Mouse (Mus musculus) effector memory CD4-positive, alpha-beta T cell, adult 5 months (primary cell): ENCODE data around the gene Lyrm1. TPM values are rescaled to one million over a fixed set of nuclear protein-coding genes. Genes with fewer than 3 reads are reported as not detected.

Source experiments
- polyA plus RNA-seq: library from polyadenylated mRNA; unstranded; fragments of 100-300 nt; shearing (Covaris generic); gene quantifications from one replicate; pipeline ENCODE4 v1.2.1, GENCODE M21; 2017

Lyrm1 gene
- polyA plus RNA-seq = 11.1 TPM

DNA sequence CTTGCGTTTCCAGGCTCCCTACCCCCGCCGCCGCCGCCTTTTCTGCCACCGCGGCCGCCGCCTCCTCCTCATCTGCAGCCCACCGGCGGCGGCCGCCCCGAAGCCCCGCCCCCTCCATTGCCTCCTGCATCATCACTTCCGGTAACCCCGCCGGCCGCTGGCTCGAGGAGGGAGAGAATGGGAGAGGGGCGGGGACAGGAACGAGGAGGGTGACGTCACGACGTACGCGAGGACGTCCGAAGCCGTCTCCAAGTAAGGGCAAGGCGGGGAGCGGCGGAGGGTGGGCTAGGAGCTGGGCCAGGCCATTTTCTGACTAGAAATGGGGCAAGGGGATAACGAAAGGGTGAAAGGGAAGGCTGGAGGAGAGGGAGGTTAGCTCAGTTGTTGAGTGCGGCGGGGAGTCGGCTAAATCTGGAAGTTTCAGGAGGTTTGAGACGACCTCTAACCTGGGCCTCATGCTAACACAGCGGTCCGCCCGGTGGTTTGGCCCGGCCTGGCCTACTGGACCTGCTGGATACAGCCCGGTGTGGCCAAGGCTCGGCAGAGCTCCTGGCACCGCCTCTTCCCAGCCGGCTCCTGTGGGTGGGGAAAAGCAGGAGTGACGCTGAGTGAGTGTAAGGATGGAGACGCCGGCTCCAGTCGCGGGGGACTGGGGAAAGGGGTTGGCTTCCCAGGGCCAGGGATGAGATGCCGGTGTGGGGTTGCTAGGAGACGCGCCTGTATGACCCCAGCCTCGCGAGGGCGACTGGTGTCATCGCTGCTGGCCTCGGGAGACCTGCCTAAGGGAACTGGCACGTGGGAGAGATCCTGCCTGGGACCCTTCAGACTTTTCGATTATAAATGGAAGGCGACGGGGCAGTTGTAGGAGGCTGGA lies at the start of gene Lyrm1, which contains the start of gene Dcun1d3:
Gene Lyrm1 (plus strand): TSS at position 223 of the 874 bp plus-strand sequence.
Gene Dcun1d3 (minus strand): TSS at position 660 of the 874 bp plus-strand sequence.

Other genes starting within 250 kb of the Lyrm1 start
- not detected for gene Acsm4, start 205.8 kb upstream of the Lyrm1 start, polyA plus RNA-seq
- 66.8 TPM for gene Thumpd1, start 175.1 kb upstream of the Lyrm1 start, polyA plus RNA-seq
- gene Acsm3, start 134.9 kb upstream of the Lyrm1 start, polyA plus RNA-seq = 0.11 TPM
- 39.6 TPM for gene Rexo5, start 101.9 kb upstream of the Lyrm1 start, polyA plus RNA-seq
- 6.9 TPM for gene Eri2, start 101.8 kb upstream of the Lyrm1 start, polyA plus RNA-seq
- 17.4 TPM for gene Dcun1d3, start 437 bp downstream of the Lyrm1 start, polyA plus RNA-seq
- 0.22 TPM for gene Dnah3, start 199.4 kb downstream of the Lyrm1 start, polyA plus RNA-seq
- gene Tmem159, start 206.5 kb downstream of the Lyrm1 start, polyA plus RNA-seq = 4.3 TPM
- gene Zp2, start 249.4 kb downstream of the Lyrm1 start, polyA plus RNA-seq = not detected